Mouse (Mus musculus) lung, postnatal 36 days (tissue): ENCODE data around the gene Wnk4.

ENCODE experiments used
- DNase-seq: peaks from one replicate; pipeline ENCODE4 v3.0.0; 2022; ENCODE audit warnings: mixed read lengths

Gene Wnk4

DNA sequence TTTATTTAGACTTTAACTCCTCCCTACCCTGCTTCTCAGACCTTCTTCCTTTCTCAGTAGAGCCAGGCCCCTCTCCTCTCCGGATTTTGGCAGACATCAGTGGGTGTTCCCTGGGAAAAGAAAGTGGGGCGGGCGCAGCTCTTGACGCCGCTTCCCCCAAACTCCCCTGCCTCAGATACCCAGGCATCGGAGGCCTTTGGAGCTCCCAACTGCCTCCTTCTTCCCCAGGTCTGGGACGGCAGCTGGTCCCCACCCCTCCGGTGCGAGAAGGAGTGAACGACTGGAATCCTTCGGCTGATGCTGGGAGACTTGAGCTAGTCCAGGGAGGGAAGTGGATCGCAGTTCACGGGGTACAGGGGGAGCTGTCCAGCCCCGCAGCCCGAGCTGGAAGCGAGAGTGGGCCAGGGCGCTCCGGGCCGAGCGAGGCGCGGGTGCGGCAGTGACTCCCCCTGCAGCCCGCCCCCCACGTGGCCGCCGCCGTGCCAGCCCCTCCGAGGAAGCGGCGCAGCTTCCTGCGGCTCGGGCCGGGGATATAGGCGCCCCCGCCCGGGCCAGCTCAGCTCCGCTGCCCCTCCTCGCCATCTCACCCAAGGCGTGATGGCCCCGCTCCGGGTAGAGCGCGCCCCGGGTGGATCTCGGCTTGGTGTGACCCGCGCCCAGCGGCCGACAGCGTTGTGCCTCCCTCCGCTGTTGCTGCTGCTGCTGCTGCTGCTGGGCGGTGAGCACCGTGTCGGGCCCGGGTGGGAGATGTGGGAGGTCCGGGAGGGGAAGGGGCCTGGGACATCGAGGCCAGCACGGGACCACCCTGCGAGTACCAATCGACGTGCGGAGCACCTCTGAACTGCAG, 14.3 kb upstream of the Wnk4 start, which contains the start of gene Ramp2:
Ramp2 (plus strand) TSS at position 174 of the 847 bp plus-strand sequence.
- peak; percentile 78 for DNase-seq

DNA sequence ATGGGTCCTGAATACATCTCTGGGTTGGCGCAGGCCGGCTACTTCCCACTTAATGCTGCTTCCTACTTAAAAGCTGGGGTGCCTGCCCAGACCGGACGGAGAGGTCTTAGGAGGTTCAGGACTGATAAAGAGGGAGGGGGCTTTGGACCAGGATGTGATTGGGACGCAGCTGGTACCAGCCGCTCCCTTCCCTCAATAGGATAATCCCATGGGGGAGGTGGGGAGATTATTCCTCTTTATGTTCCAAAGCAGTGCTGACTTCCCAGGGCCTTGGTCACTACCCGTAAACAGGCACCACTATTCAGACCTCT, 13.7 kb upstream of the Wnk4 start:
- DNase-seq: peak; percentile 36

DNA sequence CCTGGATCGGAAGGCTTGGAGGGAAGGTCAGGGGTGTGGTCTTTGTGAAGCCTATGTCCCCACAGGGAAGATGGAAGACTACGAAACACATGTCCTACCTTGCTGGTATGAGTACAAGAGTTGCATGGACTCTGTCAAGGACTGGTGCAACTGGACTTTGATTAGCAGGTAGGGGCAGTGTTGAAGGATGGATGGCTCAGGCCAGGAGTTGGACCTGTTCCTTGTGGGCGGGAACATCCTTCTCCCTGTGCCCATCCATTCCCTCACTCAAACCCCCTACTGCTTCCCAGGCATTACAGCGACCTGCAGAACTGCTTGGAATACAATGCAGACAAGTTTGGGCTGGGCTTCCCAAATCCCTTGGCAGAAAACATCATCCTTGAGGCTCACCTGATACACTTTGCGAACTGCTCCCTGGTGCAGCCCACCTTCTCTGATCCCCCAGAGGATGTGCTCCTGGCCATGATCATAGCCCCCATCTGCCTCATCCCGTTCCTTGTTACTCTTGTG, 12.8 kb upstream of the Wnk4 start:
- no peak for DNase-seq

DNA sequence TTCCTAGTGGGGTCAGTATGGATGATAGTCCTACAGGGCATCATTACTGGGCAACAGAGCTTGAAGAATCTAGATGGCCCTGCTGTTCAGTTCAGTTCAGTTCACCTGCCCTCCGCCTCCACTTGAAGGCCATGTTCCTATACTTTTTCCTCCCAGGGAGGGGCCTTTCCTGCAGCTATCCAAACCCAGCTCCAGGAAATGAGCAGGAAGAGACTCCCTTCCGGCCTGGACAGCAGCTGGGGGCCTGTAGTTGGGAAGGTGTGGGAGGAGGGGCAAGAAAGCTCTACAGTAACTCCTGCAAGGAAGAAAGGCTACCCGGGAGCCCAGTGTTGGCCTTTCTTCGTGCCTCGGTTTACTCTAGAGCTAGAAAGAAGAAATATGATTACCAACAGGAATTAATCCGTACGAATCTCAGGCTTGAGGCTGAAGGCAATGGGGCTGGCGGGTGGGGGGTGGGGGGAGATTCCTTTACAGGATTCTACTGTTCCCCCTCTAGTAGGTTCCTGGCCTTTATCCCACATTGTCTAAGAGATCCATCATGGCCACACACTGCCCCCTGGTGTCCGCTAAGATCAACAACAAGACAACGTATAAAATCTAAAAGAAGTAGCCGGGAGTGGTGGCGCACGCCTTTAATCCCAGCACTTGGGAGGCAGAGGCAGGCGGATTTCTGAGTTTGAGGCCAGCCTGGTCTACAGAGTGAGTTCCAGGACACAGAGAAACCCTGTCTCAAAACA, 11.9 kb upstream of the Wnk4 start:
- DNase-seq: peak; percentile 86

DNA sequence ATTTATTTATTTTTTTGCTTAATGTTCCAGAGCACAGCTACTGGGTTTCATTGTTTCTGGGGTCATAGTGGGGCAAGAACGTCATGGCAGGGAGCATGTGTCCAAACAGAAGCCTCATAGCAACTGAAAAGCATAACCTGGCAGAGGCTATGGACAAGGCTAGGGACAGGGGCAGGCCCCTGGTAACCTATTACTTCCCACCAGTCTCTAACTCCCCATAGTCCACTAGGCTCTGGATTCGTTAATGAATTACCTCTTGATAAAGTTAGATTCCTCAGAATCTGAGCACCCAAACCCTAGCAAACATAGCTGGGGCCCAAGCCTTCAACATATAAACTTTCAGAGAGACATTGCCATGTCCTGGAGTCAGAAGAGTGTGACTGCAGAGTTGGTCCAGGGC, 9.3 kb upstream of the Wnk4 start:
- DNase-seq: no peak

DNA sequence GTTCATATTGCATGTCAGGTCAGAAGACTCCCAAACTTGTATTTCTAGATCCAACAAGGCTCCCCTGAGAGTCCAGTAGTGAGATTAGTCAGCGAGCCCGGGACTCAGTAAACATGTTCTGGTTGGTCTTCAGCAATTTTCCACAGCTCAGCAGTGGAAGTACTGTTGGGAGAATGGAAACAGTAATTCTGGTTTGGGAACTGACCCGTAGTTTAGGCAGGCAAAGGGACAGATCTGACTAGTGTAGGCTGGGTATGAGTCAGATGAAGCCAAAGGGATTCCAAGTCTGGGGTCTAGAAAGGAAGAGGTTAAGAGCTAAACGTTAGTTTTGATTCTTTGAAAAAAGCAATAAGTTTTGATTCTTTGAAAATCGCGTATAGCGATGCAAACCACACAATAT, 7.4 kb upstream of the Wnk4 start:
- no peak for DNase-seq

DNA sequence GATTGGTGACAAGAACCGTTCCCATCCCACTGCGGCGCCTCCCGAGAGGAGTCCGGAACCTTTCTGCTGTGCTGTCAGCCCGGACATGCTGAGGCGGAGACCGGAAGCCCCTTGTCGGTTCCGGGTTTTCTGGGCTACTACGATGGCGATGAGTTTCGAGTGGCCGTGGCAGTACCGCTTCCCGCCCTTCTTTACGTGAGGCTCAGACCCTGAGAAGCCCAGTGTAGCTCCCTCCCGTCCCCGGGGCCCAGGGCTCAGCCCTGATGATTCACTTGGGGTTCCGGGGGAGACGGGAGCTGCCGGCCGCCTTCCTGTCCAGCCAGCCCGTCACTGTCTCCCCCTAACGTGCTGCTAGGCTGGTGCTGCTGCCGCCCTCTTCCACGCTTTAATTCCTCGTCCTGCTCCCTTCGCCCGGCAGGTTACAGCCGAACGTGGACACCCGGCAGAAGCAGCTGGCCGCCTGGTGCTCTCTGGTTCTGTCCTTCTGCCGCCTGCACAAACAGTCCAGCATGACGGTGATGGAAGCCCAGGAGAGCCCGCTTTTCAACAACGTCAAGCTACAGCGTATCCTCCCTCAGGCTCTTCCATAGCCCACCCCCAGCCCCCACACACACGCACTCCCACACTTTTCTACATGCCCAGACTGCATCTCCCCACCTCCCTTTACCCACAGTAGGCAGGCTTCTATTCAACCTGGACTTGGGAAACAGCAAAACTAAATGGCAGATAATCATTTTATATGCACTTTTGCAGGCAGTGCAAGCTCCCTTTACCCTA, 6.6 kb upstream of the Wnk4 start, which contains the start of gene Vps25:
Vps25 (plus strand) TSS at position 95 of the 777 bp plus-strand sequence.
- DNase-seq: peak; percentile 91

DNA sequence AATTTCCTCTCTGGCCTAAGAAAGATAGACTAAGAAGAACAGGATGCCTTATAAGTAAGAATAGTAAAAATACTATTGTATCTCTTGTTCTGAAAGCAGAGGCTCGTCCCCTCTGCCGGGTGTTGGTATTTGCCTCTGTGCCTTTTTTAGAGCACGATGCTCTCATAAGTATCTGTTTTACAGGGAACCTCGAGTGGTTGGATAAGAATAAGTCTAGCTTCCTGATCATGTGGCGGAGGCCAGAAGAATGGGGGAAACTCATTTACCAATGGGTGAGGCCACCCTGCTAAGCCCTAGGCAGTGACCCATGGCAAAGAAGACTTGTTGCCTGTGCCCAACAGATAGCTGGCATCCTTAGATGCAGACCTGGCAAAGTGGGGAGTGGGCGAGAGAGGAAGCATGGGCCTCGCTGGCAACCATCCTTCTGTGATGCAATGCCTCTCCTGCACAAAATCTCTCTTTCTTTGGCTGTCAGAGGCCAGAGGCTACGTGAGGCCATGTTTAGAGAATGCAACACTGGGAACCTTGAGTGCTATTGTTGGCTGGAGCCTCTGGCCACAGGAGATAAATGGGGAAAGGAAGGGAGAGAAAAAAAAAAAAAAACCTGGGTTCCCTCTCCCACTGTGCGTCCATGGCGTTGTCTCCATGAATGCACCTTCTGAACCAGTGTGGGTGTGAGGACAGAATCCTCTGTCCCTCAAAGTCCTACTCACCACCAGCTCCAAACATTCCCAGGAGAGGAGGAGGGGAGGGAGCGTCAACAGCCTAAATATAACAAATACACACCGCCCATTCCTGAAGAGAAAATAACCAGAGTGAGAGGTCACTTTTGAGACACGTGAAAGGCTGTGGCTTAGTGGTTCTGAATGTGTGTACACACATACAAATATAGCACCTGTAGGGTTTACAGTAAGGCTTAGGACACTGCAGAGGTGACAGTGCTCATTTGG, 4.3 kb upstream of the Wnk4 start:
- DNase-seq: no peak

DNA sequence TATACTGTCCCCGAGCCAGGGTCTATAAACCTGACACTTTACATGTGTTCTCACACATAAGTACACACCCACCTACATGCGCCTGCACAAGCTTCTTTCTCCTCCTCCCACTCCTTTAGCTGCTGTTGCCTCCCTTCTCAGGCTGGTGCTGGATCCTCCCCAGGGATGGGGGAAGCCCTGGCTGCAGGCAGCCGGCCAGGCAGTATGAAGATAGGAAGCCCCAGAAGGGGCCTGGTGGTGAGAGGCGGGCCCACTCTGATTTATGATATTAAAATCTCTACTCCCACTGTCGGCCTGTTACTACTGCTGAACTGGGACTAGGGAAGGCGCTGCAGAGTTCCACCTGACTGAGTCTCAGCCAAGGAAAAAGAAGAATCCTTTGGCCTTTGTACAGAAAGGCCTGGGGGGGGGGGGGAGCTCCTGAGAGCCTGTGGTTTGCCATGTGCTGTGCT, 1.1 kb upstream of the Wnk4 start:
- no peak for DNase-seq

DNA sequence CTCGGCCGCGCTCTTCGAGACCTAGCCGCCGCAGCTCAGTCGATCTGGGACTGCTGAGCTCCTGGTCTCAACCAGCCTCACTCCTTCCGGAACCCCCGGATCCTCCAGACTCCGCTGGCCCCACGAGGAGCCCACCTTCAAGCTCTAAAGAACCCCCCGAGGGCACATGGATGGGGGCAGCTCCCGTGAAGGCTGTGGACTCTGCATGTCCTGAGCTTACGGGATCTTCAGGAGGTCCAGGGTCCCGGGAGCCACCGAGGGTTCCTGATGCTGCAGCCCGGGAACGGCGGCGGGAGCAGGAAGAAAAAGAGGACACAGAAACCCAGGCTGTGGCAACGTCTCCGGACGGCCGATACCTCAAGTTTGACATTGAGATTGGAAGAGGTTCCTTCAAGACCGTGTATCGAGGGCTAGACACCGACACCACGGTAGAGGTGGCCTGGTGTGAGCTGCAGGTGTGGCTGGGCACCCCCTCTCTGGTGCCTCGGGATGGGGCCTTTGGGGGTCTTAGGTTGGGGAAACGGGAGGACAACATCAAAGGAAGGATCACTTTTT, 536 bp downstream of the Wnk4 start:
- DNase-seq: no peak

DNA sequence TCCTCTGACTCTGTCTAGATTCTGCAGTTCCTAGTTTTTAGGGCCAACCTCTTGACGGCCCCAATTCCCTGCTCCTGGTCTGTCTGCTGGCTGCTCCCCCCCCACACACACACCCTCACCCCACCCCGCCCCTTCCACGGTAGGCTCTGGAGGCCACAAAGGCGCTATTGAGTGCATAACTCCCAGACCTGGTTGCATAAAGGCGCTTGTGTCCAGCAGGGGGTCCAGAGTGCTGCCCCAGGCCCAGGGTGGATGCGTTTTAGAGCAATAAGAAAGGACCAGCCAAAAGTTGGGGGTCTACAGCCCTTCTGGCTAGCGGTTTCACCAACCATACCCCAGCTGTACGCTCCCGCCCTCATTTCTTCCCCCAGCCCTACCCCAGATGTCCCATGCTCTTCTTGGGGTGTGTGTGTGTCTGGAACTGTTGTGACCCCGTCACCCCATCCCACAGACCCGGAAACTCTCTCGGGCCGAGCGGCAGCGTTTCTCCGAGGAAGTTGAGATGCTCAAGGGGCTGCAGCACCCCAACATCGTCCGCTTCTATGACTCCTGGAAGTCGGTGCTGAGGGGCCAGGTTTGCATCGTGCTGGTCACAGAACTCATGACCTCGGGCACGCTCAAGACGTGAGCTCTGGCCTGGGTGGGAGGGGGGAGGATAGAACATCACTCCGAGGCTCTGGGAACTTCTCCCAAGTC, 2.1 kb downstream of the Wnk4 start:
- no peak for DNase-seq

DNA sequence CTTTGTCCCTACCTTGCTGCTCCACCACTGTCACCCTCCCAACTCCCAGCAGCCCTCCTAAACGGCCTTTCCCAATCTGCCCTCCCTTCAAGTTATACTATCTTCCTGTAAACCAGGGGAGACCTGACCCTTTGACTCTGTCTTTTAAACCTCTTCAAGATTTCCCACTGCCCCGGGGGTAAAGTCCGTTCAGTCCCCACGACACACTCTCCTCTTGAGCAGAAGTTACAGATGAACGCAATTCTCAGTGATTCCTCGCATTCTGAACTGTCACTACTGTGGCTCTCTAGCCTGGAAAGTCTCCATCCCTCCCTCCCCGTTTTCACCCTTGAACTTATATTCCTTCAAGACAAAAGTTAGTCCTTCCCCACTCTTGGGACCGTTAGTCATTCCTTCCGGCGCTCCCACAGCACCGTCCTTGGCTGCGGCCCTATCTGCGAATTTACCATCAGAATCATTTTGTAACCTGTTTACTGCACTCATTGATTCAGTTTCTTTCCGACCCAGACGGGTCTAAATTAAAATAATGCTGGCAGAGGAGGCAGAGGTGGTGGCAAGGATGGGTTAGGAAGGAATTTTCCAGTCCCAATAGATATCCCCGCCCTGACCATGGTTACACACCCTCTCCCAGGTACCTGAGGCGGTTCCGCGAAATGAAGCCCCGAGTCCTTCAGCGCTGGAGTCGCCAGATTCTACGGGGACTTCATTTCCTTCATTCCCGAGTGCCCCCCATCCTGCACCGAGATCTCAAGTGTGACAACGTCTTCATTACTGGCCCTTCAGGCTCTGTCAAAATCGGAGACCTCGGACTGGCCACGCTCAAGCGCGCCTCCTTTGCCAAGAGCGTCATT, 3.0 kb downstream of the Wnk4 start:
- DNase-seq: no peak

DNA sequence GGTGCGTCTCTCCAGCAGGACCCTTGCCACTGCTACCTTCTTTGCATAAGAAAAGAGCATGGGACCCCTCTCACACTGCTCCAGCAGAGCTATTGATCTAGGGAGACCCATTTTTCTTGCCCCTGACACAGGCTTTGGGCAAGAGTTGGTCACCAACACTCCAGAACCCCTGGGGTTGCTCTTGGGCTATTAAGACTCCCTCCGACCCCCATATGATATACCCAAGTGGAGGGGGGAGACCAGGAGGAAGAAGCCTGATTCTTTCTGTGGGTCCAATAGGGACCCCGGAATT, 3.6 kb downstream of the Wnk4 start:
- no peak for DNase-seq

DNA sequence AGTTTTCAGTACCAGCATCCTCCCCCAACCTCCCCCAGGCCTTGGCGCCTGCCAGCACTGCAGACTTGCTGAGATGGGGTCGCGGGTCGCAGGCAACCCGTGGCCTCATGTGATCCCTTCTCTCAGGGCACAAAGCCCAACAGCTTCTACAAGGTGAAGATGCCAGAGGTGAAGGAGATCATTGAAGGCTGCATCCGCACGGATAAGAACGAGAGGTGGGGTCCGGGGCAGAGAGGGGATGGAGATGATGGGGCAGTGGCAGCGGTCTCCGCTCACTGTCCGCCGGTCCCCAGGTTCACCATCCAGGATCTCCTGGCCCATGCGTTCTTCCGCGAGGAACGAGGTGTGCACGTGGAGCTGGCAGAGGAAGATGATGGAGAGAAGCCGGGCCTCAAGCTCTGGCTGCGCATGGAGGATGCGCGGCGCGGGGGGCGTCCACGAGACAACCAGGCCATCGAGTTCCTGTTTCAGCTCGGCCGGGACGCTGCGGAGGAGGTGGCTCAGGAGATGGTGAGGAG, 4.6 kb downstream of the Wnk4 start:
- no peak for DNase-seq

DNA sequence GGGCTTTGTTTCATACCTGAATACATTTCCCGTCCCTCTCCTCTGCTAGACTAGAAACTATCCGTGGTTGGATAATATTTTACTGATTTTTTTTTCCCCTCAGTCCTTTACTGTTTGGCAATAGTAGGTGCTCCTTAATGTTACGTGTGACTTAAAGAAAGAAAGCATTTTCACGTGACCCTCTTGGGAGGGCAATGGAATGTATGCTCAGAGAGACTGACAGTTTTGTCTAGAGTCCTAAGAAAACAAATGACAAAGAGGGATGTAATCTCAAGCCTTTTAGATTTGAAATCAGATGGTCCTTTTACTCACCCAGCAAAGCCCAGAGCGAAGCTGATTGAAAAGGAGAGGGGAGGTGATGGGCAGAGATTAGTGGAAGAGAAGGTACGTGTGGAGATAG, 5.5 kb downstream of the Wnk4 start:
- DNase-seq: no peak

DNA sequence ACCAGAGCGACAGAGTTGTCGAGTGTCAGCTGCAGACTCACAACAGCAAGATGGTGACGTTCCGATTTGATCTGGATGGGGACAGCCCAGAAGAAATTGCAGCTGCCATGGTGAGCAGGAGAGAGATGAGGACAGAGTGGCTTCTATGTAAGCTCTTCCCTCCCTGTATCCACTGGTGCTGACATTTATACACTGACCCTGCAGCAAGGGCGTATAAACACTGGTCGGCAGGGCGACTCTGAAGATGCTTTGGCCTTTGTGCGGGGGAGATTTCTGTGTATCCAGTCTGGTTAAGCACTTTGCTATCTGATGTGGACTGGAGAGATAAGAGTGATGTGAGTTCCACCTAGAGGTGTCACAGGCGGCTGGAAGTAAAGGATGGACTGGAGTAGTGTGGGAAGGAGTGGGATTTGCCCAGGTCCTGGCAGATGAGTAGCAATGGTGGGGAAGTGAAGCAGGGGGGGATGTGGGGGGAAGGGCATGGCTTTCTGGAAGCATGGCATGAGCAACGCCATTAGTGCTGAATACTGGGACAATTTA, 9.3 kb downstream of the Wnk4 start:
- no peak for DNase-seq

DNA sequence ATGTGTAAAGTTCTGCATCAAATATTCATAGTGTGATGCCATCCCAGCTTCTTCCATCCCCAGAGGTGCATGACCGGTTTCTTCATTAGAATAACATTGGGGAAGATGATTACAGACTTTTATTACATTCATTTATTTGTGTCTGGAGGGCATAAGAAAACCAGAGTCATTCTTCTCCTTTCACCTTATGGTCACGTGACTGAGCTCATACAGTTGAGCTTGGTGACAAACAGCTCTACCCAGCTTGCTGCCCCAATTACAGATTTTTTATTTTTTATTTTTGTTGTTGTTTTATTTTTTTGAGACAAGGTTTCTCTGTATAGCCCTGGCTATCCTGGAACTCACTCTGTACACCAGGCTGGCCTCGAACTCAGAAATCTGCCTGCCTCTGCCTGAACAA, 12.1 kb downstream of the Wnk4 start:
- DNase-seq: no peak

DNA sequence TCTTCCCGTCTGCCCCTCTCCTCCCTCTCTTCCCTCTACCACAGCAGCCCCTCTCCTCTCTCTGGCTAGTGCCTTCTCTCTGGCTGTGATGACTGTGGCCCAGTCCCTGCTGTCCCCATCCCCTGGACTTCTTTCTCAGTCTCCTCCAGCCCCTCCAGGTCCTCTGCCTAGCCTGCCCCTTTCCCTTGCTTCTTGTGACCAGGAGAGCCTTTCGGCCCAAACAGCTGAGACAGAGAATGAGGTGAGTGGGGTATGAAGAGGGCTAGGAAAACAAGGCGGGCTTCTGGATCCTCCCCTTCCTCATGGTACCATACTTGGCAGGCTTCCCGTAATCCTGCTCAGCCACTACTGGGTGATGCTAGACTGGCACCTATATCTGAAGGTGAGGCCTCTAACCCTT, 14.9 kb downstream of the Wnk4 start:
- DNase-seq: no peak

DNA sequence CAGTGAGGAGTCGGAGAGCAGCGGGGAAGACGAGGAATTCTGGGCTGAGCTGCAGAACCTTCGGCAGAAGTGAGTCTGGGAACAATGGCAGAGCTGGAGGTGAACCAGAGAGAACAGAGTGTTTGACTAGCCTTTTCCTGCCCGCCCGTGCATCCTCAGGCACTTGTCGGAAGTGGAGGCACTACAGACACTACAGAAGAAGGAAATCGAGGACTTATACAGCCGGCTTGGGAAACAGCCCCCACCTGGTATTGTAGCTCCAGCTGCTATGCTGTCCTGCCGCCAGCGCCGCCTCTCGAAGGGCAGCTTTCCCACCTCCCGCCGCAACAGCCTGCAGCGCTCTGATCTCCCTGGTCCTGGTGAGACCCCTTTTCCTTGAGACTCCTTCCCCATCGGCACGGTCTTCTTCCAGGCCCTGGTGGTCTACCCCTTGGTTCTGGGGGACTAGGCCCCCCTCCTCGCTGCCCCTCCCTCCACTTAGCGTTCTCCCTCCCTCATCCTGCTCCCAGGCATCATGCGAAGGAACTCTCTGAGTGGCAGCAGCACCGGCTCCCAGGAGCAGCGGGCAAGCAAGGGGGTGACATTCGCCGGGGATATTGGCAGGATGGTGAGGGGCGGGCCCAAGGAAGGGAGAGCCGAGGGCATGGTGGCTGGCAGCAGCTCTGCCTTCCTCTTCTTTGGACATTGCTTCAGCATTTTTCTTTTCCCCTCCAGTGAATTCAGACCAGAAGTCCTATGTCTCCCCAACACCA, 16.1 kb downstream of the Wnk4 start:
- DNase-seq: no peak
